Mouse (Mus musculus) kidney, embryonic 16.5 days (tissue): ENCODE measurements at regions not wholly inside any gene's neighbourhood (a gene's known extent, or its start where the extent isn't known, plus 50 kb on each side); places are given as distances from the start of the nearest gene placed in this dataset.
A peak's percentile ranks its signal among the peaks of the same experiment; 100 is the strongest.

Experiments used
- ATAC-seq: fragments of 200-750 bp; cut with Nextera tagmentation; 2 replicates; pipeline ENCODE4 v1.8.0; 2017; ENCODE audit warnings: moderate TSS enrichment; ENCODE audit not compliant: low FRiP score, low TSS enrichment
- H3K27ac ChIP-seq: fragments of 300-500 bp; sonication (generic); 2 replicates; pipeline ENCODE4 v1.5.1; 2014; ENCODE audit warnings: low read length
- H3K27me3 ChIP-seq: fragments of 300-500 bp; sonication (generic); 2 replicates; pipeline ENCODE4 v1.6.1; 2014; ENCODE audit warnings: low read length, control low read depth, mixed read lengths; ENCODE audit not compliant: insufficient read depth
- H3K36me3 ChIP-seq: fragments of 300-500 bp; sonication (generic); 2 replicates; pipeline ENCODE4 v1.6.1; 2014; ENCODE audit warnings: low read length, control low read depth, mixed read lengths; ENCODE audit not compliant: insufficient read depth
- H3K4me1 ChIP-seq: fragments of 300-500 bp; sonication (generic); 2 replicates; pipeline ENCODE4 v1.6.1; 2014; ENCODE audit warnings: low read length, control low read depth, mixed read lengths; ENCODE audit not compliant: insufficient read depth
- H3K4me2 ChIP-seq: fragments of 300-500 bp; sonication (generic); replicated peaks from 2 replicates; pipeline ENCODE4 v1.6.1; 2014; ENCODE audit warnings: low read depth, low read length
- H3K4me3 ChIP-seq: fragments of 300-500 bp; sonication (generic); 2 replicates; pipeline ENCODE4 v1.5.1; 2014; ENCODE audit warnings: mild to moderate bottlenecking, low read length
- H3K9ac ChIP-seq: fragments of 300-500 bp; sonication (generic); replicated peaks from 2 replicates; pipeline ENCODE4 v1.6.1; 2014; ENCODE audit warnings: low read length
- H3K9me3 ChIP-seq: fragments of 300-500 bp; sonication (generic); 2 replicates; pipeline ENCODE4 v1.6.1; 2016; ENCODE audit warnings: low read length, control low read depth
- WGBS: fragments of 180-500 bp; shearing (Covaris S2); extraction: QIAGEN DNeasy Blood & Tissue Kit; methylation state at CpG from one replicate; pipeline ENCODE4 v1.1.7; 2014; 5-methylcytosine and 5-hydroxymethylcytosine counted together

DNA sequence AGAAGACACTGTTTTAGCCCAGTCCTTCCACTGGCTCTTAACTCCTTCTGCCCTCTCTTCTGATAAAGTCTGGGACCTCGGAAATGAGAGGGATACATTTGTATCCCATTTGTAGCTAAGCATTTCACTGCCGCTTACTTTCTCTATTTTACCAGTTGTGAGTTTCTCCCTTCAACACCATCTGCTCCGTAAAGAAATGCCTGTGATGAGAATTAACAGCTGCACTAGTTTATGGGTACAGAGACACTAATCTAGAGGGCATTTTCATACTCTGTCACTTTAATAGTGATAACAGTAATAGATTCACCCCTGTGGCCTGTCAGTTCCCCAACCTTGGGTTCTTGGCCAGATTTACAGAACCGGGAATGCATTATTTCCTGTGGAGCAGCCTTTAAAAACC, 300.2 kb downstream of the Sox4 start:
- no peaks in the 10 kb centered on the region for H3K9me3 ChIP-seq
- H3K4me1 ChIP-seq, result peaks cover 10% of the 10 kb centered on the region
- H3K4me3 ChIP-seq, result no peak overlapping the region
- no peak overlapping the region for H3K27ac ChIP-seq
- no peak overlapping the region for H3K4me2 ChIP-seq
- H3K36me3 ChIP-seq, result no peaks in the 10 kb centered on the region
- no peaks in the 10 kb centered on the region for H3K27me3 ChIP-seq
- no peak overlapping the region for H3K9ac ChIP-seq
- ATAC-seq, result no peak
- WGBS, result 80% methylated on average over 4 of the region's 4 CpGs

GRCm38 (mm10) chr13:28651810-28652209, 301.7 kb downstream of the Sox4 start:
- no peak overlapping the region for H3K27ac ChIP-seq

GRCm38 (mm10) chr13:28645881-28646280, 307.6 kb downstream of the Sox4 start:
- H3K4me2 ChIP-seq, result no peak overlapping the region
- H3K9me3 ChIP-seq, result no peaks in the 10 kb centered on the region
- H3K9ac ChIP-seq, result no peak overlapping the region
- WGBS, result 81% methylated on average over 4 of the region's 4 CpGs
- ATAC-seq, result no peak
- H3K4me3 ChIP-seq, result no peak overlapping the region
- H3K27ac ChIP-seq, result no peak overlapping the region
- 0 out of 2 replicates have a peak, but pooled peaks cover 3% of the 10 kb centered on the region for H3K4me1 ChIP-seq
- no peaks in the 10 kb centered on the region for H3K36me3 ChIP-seq
- H3K27me3 ChIP-seq, result no peaks in the 10 kb centered on the region

More at GRCm38 (mm10) chr13:28651810-28652209, 301.7 kb downstream of the Sox4 start:
- H3K4me3 ChIP-seq, result no peak overlapping the region
- H3K36me3 ChIP-seq, result no peaks in the 10 kb centered on the region
- H3K4me2 ChIP-seq, result no peak overlapping the region
- H3K9me3 ChIP-seq, result no peaks in the 10 kb centered on the region
- WGBS, result 83% methylated on average over 2 of the region's 2 CpGs
- H3K4me1 ChIP-seq, result peaks cover 10% of the 10 kb centered on the region
- no peak for ATAC-seq
- no peaks in the 10 kb centered on the region for H3K27me3 ChIP-seq
- H3K9ac ChIP-seq, result no peak overlapping the region

DNA sequence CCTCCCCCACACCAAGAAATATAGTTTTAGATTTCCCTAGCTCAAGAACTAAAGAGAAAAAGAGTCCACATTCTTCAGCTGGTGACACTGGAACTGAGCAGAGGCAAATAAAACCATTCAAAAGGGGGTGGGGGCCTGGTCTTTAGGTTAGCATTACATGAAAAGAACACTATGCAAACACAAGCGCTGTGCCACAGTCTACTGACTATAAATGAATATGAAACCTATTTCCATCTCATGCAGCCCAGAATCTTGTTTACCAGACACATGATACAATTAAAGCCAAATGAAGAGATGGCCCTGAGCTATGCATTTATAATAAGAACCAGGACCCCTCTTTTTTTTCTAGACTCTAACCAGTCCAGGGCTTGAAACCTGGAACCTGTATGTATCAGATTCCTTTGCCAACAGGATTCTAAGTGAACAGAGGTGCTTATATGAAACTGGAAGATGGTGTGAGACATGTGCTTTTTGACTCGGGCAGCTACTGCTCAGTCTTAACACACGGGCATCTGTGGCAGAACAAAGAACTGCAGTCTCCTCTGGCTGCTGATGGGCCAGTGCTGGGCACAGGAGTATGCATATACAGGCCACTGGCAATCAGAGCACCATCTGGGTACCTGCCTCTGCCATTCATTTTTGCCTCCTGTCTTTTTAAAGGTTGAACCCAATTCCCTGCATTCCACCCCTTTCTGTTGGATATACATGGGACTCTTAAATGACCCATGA, 308.5 kb downstream of the Sox4 start:
- 0 out of 2 replicates have a peak, but pooled peaks cover 3% of the 10 kb centered on the region for H3K4me1 ChIP-seq
- no peak overlapping the region for H3K9ac ChIP-seq
- 63% methylated on average over 3 of the region's 3 CpGs for WGBS
- no peak for ATAC-seq
- no peaks in the 10 kb centered on the region for H3K9me3 ChIP-seq
- H3K4me2 ChIP-seq, result no peak overlapping the region
- no peaks in the 10 kb centered on the region for H3K27me3 ChIP-seq
- no peak overlapping the region for H3K4me3 ChIP-seq
- no peaks in the 10 kb centered on the region for H3K36me3 ChIP-seq
- H3K27ac ChIP-seq, result no peak overlapping the region

GRCm38 (mm10) chr13:28640826-28641225, 312.7 kb downstream of the Sox4 start:
- H3K4me3 ChIP-seq, result no peak overlapping the region
- ATAC-seq, result no peak
- H3K27ac ChIP-seq, result no peak overlapping the region
- 88% methylated on average over 1 of the region's 1 CpGs for WGBS
- H3K9me3 ChIP-seq, result no peaks in the 10 kb centered on the region
- no peaks in the 10 kb centered on the region for H3K36me3 ChIP-seq
- no peak overlapping the region for H3K4me2 ChIP-seq
- peaks cover 7% of the 10 kb centered on the region for H3K4me1 ChIP-seq
- no peaks in the 10 kb centered on the region for H3K27me3 ChIP-seq
- H3K9ac ChIP-seq, result no peak overlapping the region

DNA sequence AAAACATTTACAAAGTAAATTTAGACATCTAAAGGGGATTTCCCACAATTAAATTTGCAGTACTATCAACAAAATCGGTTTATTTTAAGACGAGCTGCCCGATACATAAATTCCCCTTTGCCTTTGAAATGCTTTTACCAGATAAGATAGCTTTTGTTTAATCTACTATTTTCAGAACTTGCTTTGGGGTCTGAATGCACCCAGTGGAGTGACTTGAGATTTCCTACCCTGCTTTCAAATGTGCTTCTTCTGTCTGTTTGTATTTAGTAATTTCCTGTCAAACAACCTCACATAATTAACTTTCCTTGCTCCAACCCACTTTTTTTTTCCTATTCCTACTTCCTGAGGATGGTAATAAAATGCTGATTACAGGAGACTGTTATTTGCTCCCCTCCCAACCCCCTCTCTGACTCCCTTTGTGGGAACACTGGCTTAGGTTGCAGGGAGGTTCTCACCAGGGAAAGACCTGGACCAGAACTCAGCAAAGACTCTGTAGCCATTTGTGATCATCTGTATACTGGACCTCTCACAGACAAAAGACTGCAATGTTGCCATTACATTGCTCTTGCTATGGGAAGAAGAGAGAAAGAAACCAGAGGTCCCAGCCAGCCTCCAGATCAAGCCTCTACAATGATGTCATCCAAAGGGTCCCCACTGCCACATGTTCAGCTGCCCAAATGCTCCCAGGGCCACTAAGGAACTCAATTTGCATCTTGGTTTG, 318.1 kb downstream of the Sox4 start:
- H3K9ac ChIP-seq, result 0 out of 2 replicates have a peak overlapping the region, but pooled peaks have one; percentile 35
- ATAC-seq, result no peak
- H3K4me3 ChIP-seq, result no peak overlapping the region
- peaks cover 4% of the 10 kb centered on the region; the same call in 1 of the 2 replicates for H3K36me3 ChIP-seq
- peaks cover 35% of the 10 kb centered on the region for H3K4me1 ChIP-seq
- H3K9me3 ChIP-seq, result no peaks in the 10 kb centered on the region
- peak overlapping the region; percentile 61; the same call in 1 of the 2 replicates for H3K27ac ChIP-seq
- H3K27me3 ChIP-seq, result no peaks in the 10 kb centered on the region
- WGBS, result 24% methylated on average over 3 of the region's 3 CpGs
- no peak overlapping the region for H3K4me2 ChIP-seq

GRCm38 (mm10) chr13:28633541-28634041, 319.9 kb downstream of the Sox4 start:
- WGBS, result 14% methylated on average over 5 of the region's 5 CpGs
- Histone ChIP-seq H3K9ac (no peak overlapping the region), H3K4me2 (no peak overlapping the region), H3K27me3 (no peaks in the 10 kb centered on the region), H3K9me3 (no peaks in the 10 kb centered on the region), H3K4me3 (no peak overlapping the region), H3K36me3 (peaks cover 4% of the 10 kb centered on the region; the same call in 1 of the 2 replicates), H3K27ac (peak overlapping the region; percentile 77), H3K4me1 (peaks cover 52% of the 10 kb centered on the region)
- no peak for ATAC-seq

DNA sequence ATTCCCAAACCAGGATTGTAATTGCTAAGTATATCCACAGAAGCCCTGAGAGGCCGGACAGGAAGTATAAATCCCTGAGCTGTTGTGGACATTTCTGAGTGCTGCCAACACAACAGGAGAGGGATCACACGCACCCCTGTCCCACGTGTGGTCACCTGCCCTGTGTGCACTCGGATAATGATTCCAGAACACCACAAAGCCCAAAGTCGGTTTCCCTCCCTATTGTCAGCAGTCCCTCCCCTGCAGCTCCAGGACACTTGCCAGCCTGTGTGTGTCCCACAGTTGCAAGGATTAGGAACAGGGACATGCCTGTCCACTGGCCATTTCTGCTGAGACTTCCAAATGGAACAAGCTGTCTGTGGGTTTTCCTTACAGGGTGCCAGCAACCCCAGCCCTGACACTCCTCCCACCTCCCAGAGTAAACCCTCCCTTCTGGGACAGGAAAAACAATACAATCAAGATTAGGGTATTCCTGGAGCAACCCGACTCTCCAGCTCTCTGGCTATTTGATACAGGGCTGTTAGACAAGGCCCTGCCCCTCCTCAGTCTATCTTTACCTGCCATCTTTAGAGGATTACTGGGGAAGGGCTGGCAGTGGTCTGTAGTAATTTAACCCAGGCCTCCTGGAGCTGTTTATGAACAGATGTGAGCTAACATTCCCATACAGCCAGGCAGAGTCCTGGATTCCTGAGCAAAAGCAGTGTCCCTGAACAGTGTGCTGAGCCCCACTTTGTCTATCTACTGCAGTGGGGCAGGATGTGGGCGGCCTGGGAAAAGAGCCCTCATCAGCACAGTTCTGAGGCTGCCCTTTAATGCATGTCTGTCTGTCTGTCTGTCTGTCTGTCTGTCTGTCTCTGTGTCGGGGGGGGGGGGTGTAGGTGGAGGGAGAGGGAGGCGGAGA, 323.8 kb downstream of the Sox4 start:
- no peak overlapping the region for H3K4me3 ChIP-seq
- peaks cover 4% of the 10 kb centered on the region; the same call in 1 of the 2 replicates for H3K36me3 ChIP-seq
- H3K9me3 ChIP-seq, result no peaks in the 10 kb centered on the region
- H3K27me3 ChIP-seq, result no peaks in the 10 kb centered on the region
- H3K27ac ChIP-seq, result peak overlapping the region; percentile 82
- no peak overlapping the region for H3K4me2 ChIP-seq
- ATAC-seq, result peak; percentile 82
- H3K4me1 ChIP-seq, result peaks cover 38% of the 10 kb centered on the region
- H3K9ac ChIP-seq, result 0 out of 2 replicates have a peak overlapping the region, but pooled peaks have one; percentile 27
- 21% methylated on average over 9 of the region's 9 CpGs for WGBS

- Histone ChIP-seq H3K9me3 (no peaks in the 10 kb centered on the region), H3K4me2 (no peak overlapping the region), H3K36me3 (peaks cover 4% of the 10 kb centered on the region; the same call in 1 of the 2 replicates), H3K27me3 (no peaks in the 10 kb centered on the region), H3K4me3 (no peak overlapping the region), H3K4me1 (peaks cover 33% of the 10 kb centered on the region), H3K9ac (no peak overlapping the region), H3K27ac (peak overlapping the region; percentile 82; the same call in 1 of the 2 replicates)
- no peak for ATAC-seq
- 48% methylated on average over 8 of the region's 8 CpGs for WGBS
These were observed 324.8 kb downstream of the Sox4 start for GRCm38 (mm10) chr13:28628751-28629150.
